Mouse (Mus musculus): ENCODE results near the gene Slc35c2. TPM values are rescaled to one million over a fixed set of nuclear protein-coding genes. Genes with fewer than 3 reads are reported as not detected.

Gene Slc35c2
- polyA plus RNA-seq, 1 experiment, result 53.6 TPM

DNA sequence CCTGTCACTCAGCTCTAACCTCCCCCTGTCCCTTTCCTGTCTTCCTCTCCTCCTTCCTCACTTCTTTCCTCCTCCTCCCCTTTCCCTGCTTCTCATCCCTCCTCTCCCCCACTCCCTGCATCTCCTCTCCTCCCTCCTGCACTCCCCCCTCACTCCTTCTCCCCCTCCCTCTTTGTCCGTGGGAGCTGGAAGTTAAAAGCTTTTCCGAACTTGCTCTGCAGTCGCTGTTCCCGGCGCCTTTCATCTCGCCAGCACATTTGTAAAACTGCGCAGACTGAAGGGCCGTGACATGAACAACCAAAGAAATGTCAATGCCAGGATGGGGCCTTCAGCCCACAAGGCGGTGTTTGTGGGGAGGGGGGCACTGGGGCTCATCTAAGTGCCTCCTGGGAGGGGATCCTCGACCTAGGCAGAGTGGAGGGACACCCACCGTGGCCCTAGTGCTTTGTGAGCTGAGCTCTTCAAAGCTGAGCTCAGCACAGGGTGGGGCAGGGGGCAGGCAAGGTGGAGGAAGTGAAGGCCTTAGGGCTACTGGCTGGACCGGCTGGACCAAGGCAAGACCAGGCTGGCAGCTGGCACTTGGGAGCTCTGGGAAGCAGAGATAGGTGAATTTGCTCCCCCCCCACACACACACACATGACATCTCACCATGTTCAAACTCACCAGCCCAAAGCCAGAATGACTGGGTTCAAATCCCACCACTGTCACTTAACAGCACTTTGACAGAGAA is 49.1 kb downstream of the Slc35c2 start:
- Histone ChIP-seq H3K27ac (ENCODE audit: insufficient read depth, low read length) (no peak overlapping the region), H3K4me3 (ENCODE audit: insufficient read depth, low read length) (no peak overlapping the region), H3K4me1 (ENCODE audit: control insufficient read depth, insufficient read depth, low read length) (peaks cover 2% of the 10 kb centered on the region; the same call in 1 of the 2 replicates)
- no peak for TF ChIP-seq CTCF (IDR thresholded peaks at IDR 0.05; ENCODE audit: extremely low read depth, insufficient read depth, low read length)
- TF ChIP-seq POLR2A (IDR thresholded peaks at IDR 0.05; ENCODE audit: extremely low read depth, insufficient read depth, low read length), result no peak

DNA sequence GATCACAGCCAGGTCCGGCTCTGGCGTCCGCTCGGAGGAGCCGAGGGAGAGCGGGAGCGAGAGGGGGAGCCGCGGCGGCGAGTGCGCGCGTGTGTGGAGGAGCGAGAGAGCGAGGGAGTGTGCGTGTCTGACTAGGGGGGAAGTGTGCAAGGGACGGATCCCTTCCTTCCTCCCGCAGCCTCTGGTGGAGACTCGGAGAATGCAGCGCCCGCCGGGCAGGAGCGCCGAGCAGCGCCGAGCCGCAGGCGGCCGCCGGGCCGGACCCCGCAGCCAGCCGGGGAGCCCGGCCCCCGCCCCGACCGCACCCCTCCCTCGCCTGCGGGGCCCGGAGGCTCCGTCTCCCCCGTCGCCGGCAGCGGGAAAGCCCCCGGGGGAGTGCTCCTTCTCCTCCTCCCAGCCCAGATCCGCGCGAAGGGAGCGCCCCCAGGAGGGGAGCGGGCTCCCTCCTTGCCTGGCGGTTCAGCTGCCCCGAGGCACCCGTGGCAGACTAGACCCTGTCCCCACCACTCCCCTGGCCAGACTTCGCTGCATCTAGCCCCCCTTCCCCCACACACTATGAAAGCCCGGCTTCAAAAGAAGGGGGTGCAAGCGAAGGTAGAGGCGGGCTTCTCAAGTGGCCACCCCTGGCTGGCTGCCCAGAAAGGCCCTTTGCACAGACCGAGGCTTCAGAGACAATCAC is 52.9 kb downstream of the Slc35c2 start, which contains the start of gene Cdh22:
Cdh22 (minus strand) TSS at position 241 of the 679 bp plus-strand sequence.
- TF ChIP-seq POLR2A (IDR thresholded peaks at IDR 0.05; ENCODE audit: extremely low read depth, insufficient read depth, low read length), result peak; percentile 62; the same call in 1 of the 2 replicates
- peak; percentile 32; the same call in 1 of the 2 replicates for TF ChIP-seq CTCF (IDR thresholded peaks at IDR 0.05; ENCODE audit: extremely low read depth, insufficient read depth, low read length)
- peak within 1 kb of the TSS; percentile 89 for H3K4me3 ChIP-seq (ENCODE audit: insufficient read depth, low read length)
- peak within 1 kb of the TSS; percentile 54 for H3K27ac ChIP-seq (ENCODE audit: insufficient read depth, low read length)
- no peaks in the 10 kb centered on the region for H3K4me1 ChIP-seq (ENCODE audit: control insufficient read depth, insufficient read depth, low read length)

DNA sequence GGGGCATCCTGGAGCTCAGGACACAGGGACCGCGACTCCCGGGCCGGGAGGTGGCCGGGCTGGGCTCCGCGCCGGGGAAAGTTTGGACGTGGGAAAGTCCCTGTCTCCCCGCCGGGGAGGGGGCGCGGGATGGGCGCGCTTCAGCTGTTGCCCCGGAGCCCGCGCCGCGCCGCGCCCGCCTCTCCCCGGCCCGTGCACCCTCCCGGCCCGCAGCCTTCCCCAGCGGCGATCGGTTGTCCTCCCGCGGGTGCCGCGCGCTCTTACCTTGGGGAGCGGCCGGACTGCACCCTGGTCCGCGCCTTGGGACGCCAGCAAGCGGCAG is 53.4 kb downstream of the Slc35c2 start:
- Histone ChIP-seq H3K4me3 (ENCODE audit: insufficient read depth, low read length) (peak overlapping the region; percentile 89), H3K4me1 (ENCODE audit: control insufficient read depth, insufficient read depth, low read length) (no peaks in the 10 kb centered on the region), H3K27ac (ENCODE audit: insufficient read depth, low read length) (peak overlapping the region; percentile 54)
- TF ChIP-seq CTCF (IDR thresholded peaks at IDR 0.05; ENCODE audit: extremely low read depth, insufficient read depth, low read length) (no peak), POLR2A (IDR thresholded peaks at IDR 0.05; ENCODE audit: extremely low read depth, insufficient read depth, low read length) (no peak)

DNA sequence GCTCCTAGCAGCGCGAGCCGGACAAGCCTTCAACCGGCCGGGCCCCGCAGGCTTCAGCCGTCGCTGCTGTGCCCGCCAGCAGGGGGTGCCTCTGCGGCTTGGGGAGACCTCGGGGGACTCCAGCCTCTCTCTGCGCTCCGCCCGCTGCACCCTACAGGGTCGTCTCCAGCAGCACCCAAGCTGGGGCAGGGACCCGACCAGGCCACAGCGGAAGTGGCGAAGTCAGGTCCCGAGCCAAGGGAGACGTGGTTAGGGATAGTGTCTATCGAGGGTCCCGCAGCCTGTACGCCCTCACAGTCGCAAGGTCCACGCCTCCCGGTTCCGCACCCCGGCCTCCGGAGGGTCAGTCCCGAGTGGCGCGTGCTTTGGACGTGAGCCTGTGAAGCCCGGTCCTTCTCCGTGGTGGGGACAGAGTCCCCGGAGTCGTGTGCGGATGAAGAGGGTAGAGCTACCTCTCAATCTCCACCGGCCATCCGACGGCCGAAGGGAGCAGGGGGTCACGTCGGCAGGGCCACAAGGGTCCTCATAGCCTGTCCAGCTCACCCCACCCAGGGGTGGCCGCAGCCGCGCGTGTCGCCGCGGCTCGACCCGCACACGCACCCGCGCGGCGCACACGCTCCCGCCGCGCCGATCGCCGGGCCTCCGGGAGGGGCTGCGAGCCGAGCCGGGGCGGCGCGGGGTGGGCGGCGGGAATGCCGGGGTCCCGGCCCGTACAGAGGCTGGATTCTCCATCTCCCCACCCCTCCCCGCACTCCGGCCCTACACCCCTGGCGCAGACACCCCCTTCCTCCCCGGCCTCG is 54.0 kb downstream of the Slc35c2 start:
- TF ChIP-seq POLR2A (IDR thresholded peaks at IDR 0.05; ENCODE audit: extremely low read depth, insufficient read depth, low read length), result no peak
- peak; percentile 30; the same call in 1 of the 2 replicates for TF ChIP-seq CTCF (IDR thresholded peaks at IDR 0.05; ENCODE audit: extremely low read depth, insufficient read depth, low read length)

DNA sequence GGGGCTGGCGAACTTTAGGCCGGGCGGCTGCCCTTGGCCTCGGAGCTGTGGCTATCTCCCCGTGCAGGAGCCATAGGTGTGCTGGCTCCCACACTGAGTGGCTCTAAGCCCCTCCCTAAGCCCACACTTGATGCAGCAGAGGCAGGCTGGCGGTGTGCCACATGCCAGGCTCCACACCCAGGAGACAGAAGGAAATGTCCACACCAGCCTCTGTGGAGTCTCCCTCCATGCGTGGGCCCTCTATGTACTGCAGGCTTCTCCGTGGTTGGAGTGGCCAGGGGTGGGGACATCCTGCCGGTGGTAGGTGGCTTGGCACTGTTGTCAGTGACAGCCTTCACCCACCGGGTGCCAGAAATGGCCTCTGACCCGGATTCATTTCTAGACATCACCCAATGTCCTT is 58.6 kb downstream of the Slc35c2 start:
- Histone ChIP-seq H3K4me3 (ENCODE audit: insufficient read depth, low read length) (no peak overlapping the region), H3K27ac (ENCODE audit: insufficient read depth, low read length) (no peak overlapping the region), H3K4me1 (ENCODE audit: control insufficient read depth, insufficient read depth, low read length) (peaks cover under 1% of the 10 kb centered on the region; the same call in 1 of the 2 replicates)
- TF ChIP-seq POLR2A (IDR thresholded peaks at IDR 0.05; ENCODE audit: extremely low read depth, insufficient read depth, low read length), result no peak
- TF ChIP-seq CTCF (IDR thresholded peaks at IDR 0.05; ENCODE audit: extremely low read depth, insufficient read depth, low read length), result no peak

More for the DNA sequence above, 54.0 kb downstream of the Slc35c2 start:
- Histone ChIP-seq H3K27ac (ENCODE audit: insufficient read depth, low read length) (peak overlapping the region; percentile 54), H3K4me1 (ENCODE audit: control insufficient read depth, insufficient read depth, low read length) (no peaks in the 10 kb centered on the region), H3K4me3 (ENCODE audit: insufficient read depth, low read length) (peak overlapping the region; percentile 89)

Other genes with a start within 250 kb of the Slc35c2 start
- gene Cd40, start 232.2 kb downstream of the Slc35c2 start, polyA plus RNA-seq (2012; rRNA removed), result 2.0 TPM in 2 replicates
- gene 1700025C18Rik, start 197.1 kb downstream of the Slc35c2 start, polyA plus RNA-seq (2012; rRNA removed), result not detected in 2 replicates
- gene Cdh22, start 53.0 kb downstream of the Slc35c2 start, polyA plus RNA-seq (2012; rRNA removed), result 21.8 and 22.8 TPM in 2 replicates
- gene Elmo2, start 38.6 kb upstream of the Slc35c2 start, polyA plus RNA-seq (2012; rRNA removed), result 139 and 153 TPM in 2 replicates
- gene Zfp663, start 80.9 kb upstream of the Slc35c2 start, polyA plus RNA-seq (2012; rRNA removed), result 0.04 TPM in 1 of 2 replicates, not detected in the other
- gene Zfp334, start 100.4 kb upstream of the Slc35c2 start, polyA plus RNA-seq (2012; rRNA removed), result 8.7 and 9.1 TPM in 2 replicates
- not detected in 2 replicates for gene Ocstamp, start 112.5 kb upstream of the Slc35c2 start, polyA plus RNA-seq (2012; rRNA removed)
- gene Slc13a3, start 185.4 kb upstream of the Slc35c2 start, polyA plus RNA-seq (2012; rRNA removed), result 14.0 and 16.0 TPM in 2 replicates
- 25.2 and 26.5 TPM in 2 replicates for gene Trp53rka, start 205.5 kb upstream of the Slc35c2 start, polyA plus RNA-seq (2012; rRNA removed)
- gene Slc2a10, start 215.9 kb upstream of the Slc35c2 start, polyA plus RNA-seq (2012; rRNA removed), result 1.4 and 1.7 TPM in 2 replicates

Data from cortical plate, adult 2 months (tissue).